Mouse (Mus musculus) CH12.LX (cell line): ENCODE data around the gene Olfr728.

ENCODE experiments used
- CTCF ChIP-seq, 2 experiments: IDR thresholded peaks in 1 of 2; conservative IDR thresholded peaks in 1 of 2; 2 replicates each; pipeline ENCODE4 v1.5.1; 2011 to 2012; ENCODE audit warnings: low read depth in 2 of 2, low read length in 2 of 2, improper control_type of control experiment in 1 of 2, inconsistent platforms in 1 of 2, mild to moderate bottlenecking in 1 of 2, moderate library complexity in 1 of 2
- EP300 ChIP-seq: IDR thresholded peaks from 2 replicates; pipeline ENCODE4 v1.6.1; 2011; ENCODE audit warnings: low read length, improper control_type of control experiment
- MYC ChIP-seq: IDR thresholded peaks from 2 replicates; pipeline ENCODE4 v1.6.1; 2011; ENCODE audit warnings: low read depth, mild to moderate bottlenecking, improper control_type of control experiment, low read length
- UBTF ChIP-seq: IDR thresholded peaks from 2 replicates; pipeline ENCODE4 v1.6.1; 2012; ENCODE audit warnings: low read depth, mild to moderate bottlenecking, inconsistent platforms, low read length, improper control_type of control experiment, moderate library complexity
- USF1 ChIP-seq: IDR thresholded peaks from 2 replicates; pipeline ENCODE4 v1.6.1; 2014; ENCODE audit warnings: low read depth, mild to moderate bottlenecking, inconsistent platforms, low read length, improper control_type of control experiment

DNA sequence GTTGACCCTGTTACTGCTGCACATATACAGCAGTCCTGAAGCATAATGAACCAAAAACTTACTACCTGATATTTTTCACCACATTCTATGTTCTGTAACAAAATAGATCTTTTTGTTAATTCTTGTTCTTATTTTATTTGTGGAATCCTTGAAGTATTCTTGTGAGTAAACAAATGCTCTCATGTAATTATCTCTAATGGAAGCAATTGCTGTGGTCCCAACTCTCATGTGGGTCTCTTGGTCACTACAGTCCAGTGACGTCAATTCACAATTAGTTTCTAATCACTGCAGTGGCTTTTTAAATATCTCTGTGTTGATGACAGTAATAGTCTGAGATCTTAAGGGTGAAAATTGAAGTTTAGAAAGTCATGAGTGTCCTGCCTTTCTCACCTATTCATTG is 19.6 kb downstream of the Olfr728 start, which contains the start of gene Olfr727:
- TF ChIP-seq USF1 = no peak
- TF ChIP-seq EP300 = no peak
- TF ChIP-seq MYC = no peak
- no peak for TF ChIP-seq CTCF (conservative IDR thresholded peaks at IDR 0.05 in 1 of 2, IDR thresholded peaks at IDR 0.05 in 1 of 2; ENCODE audit: low read depth in 2 of 2, low read length in 2 of 2)
- TF ChIP-seq UBTF = no peak
